Mouse (Mus musculus) ES-Bruce4 (cell line): ENCODE data around the gene Muc5ac.

Experiments
- CTCF ChIP-seq: IDR thresholded peaks from one replicate; pipeline ENCODE4 v1.8.1; 2011; ENCODE audit warnings: low read depth, low read length
- POLR2A ChIP-seq: IDR thresholded peaks from one replicate; pipeline ENCODE4 v1.8.1; 2011; ENCODE audit warnings: low read length; ENCODE audit not compliant: insufficient read depth

GRCm38 (mm10) chr7:141770521-141770920 is 18.3 kb upstream of the Muc5ac start:
- TF ChIP-seq CTCF (no peak), POLR2A (no peak)
